22 mouse cellular contexts compared by ENCODE assay signal in genomic region chr4:111284625-111285024, GRCm38 (mm10).
DNase-seq lines count a peak whose midpoint lies in the region; ATAC-seq lines count a peak whose summit lies in the region.
"Had no signal": no experiment of that assay in that cellular context is flagged by ENCODE, and none has a peak within 500 bp of the region (broad histone marks: within the 10 kb centered on the region; RNA-seq: fewer than 3 reads in every experiment).

No protein-coding gene starts in this region.

- no peaks in the 10 kb centered on the region for H3K27me3 ChIP-seq in embryonic facial prominence, embryonic 14.5 days (replicated peaks; ENCODE audit: control insufficient read depth, insufficient read depth, low read length)
- no peaks in the 10 kb centered on the region for H3K27me3 ChIP-seq in embryonic facial prominence, embryonic 10.5 days (replicated peaks; ENCODE audit: low read depth, poor library complexity, severe bottlenecking)
- no peaks in the 10 kb centered on the region for H3K27me3 ChIP-seq in midbrain, embryonic 14.5 days (ENCODE audit: control insufficient read depth, insufficient read depth, low read length)
- H3K27me3 ChIP-seq in midbrain, embryonic 11.5 days (ENCODE audit: control insufficient read depth, insufficient read depth, low read length) = no peaks in the 10 kb centered on the region
- H3K27me3 ChIP-seq in hindbrain, embryonic 16.5 days (replicated peaks; ENCODE audit: control insufficient read depth, insufficient read depth, low read length) = no peaks in the 10 kb centered on the region
- no peaks in the 10 kb centered on the region for H3K27me3 ChIP-seq in forebrain, embryonic 13.5 days
- H3K27me3 ChIP-seq: embryonic facial prominence, embryonic 13.5 days; intestine, embryonic 15.5 days had no signal

- no peak overlapping the region for H3K4me2 ChIP-seq in embryonic facial prominence, embryonic 14.5 days (ENCODE audit: low read depth, low read length)
- no peak overlapping the region for H3K4me2 ChIP-seq in midbrain, embryonic 14.5 days (ENCODE audit: low read length)
- H3K4me2 ChIP-seq in midbrain, embryonic 11.5 days = no peak overlapping the region
- no peak overlapping the region for H3K4me2 ChIP-seq in hindbrain, embryonic 16.5 days (ENCODE audit: low read length)
- H3K4me2 ChIP-seq in forebrain, embryonic 13.5 days = no peak overlapping the region
- H3K4me2 ChIP-seq: embryonic facial prominence, embryonic 13.5 days; heart, embryonic 11.5 days; intestine, embryonic 15.5 days had no signal

- H3K27ac ChIP-seq in embryonic facial prominence, embryonic 14.5 days (replicated peaks; ENCODE audit: low read depth, low read length) = no peak overlapping the region
- H3K27ac ChIP-seq in embryonic facial prominence, embryonic 10.5 days (replicated peaks) = no peak overlapping the region
- H3K27ac ChIP-seq in midbrain, embryonic 14.5 days (replicated peaks; ENCODE audit: low read depth, low read length) = no peak overlapping the region
- no peak overlapping the region for H3K27ac ChIP-seq in midbrain, embryonic 11.5 days (ENCODE audit: low read depth, low read length)
- H3K27ac ChIP-seq in hindbrain, embryonic 16.5 days (ENCODE audit: low read depth, low read length) = no peak overlapping the region
- H3K27ac ChIP-seq in forebrain, embryonic 13.5 days = no peak overlapping the region
- H3K27ac ChIP-seq: embryonic facial prominence, embryonic 13.5 days; forebrain, embryonic 10.5 days; gastrocnemius, adult 2 months; intestine, embryonic 15.5 days had no signal

- 72% methylated on average over 2 of the region's 2 CpGs for WGBS in embryonic facial prominence, embryonic 14.5 days
- WGBS in embryonic facial prominence, embryonic 10.5 days = 83% methylated on average over 2 of the region's 2 CpGs
- 79% methylated on average over 2 of the region's 2 CpGs for WGBS in midbrain, embryonic 14.5 days
- 90% methylated on average over 2 of the region's 2 CpGs for WGBS in midbrain, embryonic 11.5 days
- WGBS in hindbrain, embryonic 16.5 days = 57% methylated on average over 2 of the region's 2 CpGs
- 80% methylated on average over 2 of the region's 2 CpGs for WGBS in forebrain, embryonic 13.5 days

- no peaks in the 10 kb centered on the region for H3K9me3 ChIP-seq in embryonic facial prominence, embryonic 14.5 days (ENCODE audit: control insufficient read depth, low read length)
- H3K9me3 ChIP-seq in embryonic facial prominence, embryonic 10.5 days = no peaks in the 10 kb centered on the region
- H3K9me3 ChIP-seq in midbrain, embryonic 14.5 days (ENCODE audit: control insufficient read depth, low read length) = 0 out of 2 replicates have a peak, but pooled peaks cover 3% of the 10 kb centered on the region
- H3K9me3 ChIP-seq in midbrain, embryonic 11.5 days (ENCODE audit: control insufficient read depth, low read length) = no peaks in the 10 kb centered on the region
- peaks cover 4% of the 10 kb centered on the region; the same call in 1 of the 2 replicates for H3K9me3 ChIP-seq in hindbrain, embryonic 16.5 days (ENCODE audit: control insufficient read depth, low read length)
- H3K9me3 ChIP-seq in forebrain, embryonic 13.5 days (replicated peaks) = no peaks in the 10 kb centered on the region
- H3K9me3 ChIP-seq: embryonic facial prominence, embryonic 13.5 days; forebrain, embryonic 10.5 days; intestine, embryonic 15.5 days had no signal

- no peaks in the 10 kb centered on the region for H3K4me1 ChIP-seq in embryonic facial prominence, embryonic 14.5 days (ENCODE audit: control insufficient read depth, insufficient read depth, low read length)
- no peaks in the 10 kb centered on the region for H3K4me1 ChIP-seq in embryonic facial prominence, embryonic 10.5 days
- H3K4me1 ChIP-seq in midbrain, embryonic 14.5 days (ENCODE audit: control insufficient read depth, insufficient read depth, low read length) = no peaks in the 10 kb centered on the region
- H3K4me1 ChIP-seq in midbrain, embryonic 11.5 days (ENCODE audit: control insufficient read depth, insufficient read depth, low read length) = no peaks in the 10 kb centered on the region
- H3K4me1 ChIP-seq in hindbrain, embryonic 16.5 days (ENCODE audit: control insufficient read depth, insufficient read depth, low read depth, low read length) = no peaks in the 10 kb centered on the region
- H3K4me1 ChIP-seq in forebrain, embryonic 13.5 days = no peaks in the 10 kb centered on the region
- H3K4me1 ChIP-seq: embryonic facial prominence, embryonic 13.5 days; forebrain, embryonic 10.5 days; intestine, embryonic 15.5 days had no signal

- no peak for DNase-seq in embryonic facial prominence, embryonic 14.5 days (ENCODE audit: low spot score)
- DNase-seq in embryonic facial prominence, embryonic 10.5 days (ENCODE audit: low spot score) = no peak
- peak; percentile 34 for DNase-seq in midbrain, embryonic 14.5 days
- DNase-seq in midbrain, embryonic 11.5 days (ENCODE audit: low spot score, missing footprints) = no peak
- DNase-seq: adrenal gland, adult 8-10 months; adrenal gland, postnatal 25 days; cerebellum, adult 2 months; cerebellum, adult 9-11 months; cerebellum, postnatal 25 days; forebrain, postnatal 0 days; gastrocnemius, adult 2 months; gastrocnemius, postnatal 14 days; heart, adult 11 months; kidney, adult 11 months had no signal

- ATAC-seq in embryonic facial prominence, embryonic 14.5 days (ENCODE audit: low read depth) = peak; percentile 30; the same call in 1 of the 2 replicates
- no peak for ATAC-seq in midbrain, embryonic 14.5 days (ENCODE audit: low FRiP score, low TSS enrichment)
- ATAC-seq in midbrain, embryonic 11.5 days (ENCODE audit: low FRiP score) = no peak
- ATAC-seq in hindbrain, embryonic 16.5 days = 0 out of 2 replicates have a peak, but pooled peaks have one; percentile 34
- ATAC-seq in forebrain, embryonic 13.5 days = no peak
- ATAC-seq: activated CD4-positive, CD25-positive, alpha-beta regulatory T cell, adult 4 months; forebrain, embryonic 14.5 days; forebrain, postnatal 0 days; intestine, embryonic 15.5 days had no signal

- H3K9ac ChIP-seq in embryonic facial prominence, embryonic 14.5 days (ENCODE audit: low read depth, low read length) = no peak overlapping the region
- no peak overlapping the region for H3K9ac ChIP-seq in midbrain, embryonic 14.5 days (replicated peaks; ENCODE audit: low read length)
- H3K9ac ChIP-seq in midbrain, embryonic 11.5 days (ENCODE audit: low read length) = no peak overlapping the region
- H3K9ac ChIP-seq in hindbrain, embryonic 16.5 days (ENCODE audit: low read depth, low read length) = no peak overlapping the region
- H3K9ac ChIP-seq in forebrain, embryonic 13.5 days = no peak overlapping the region
- H3K9ac ChIP-seq: embryonic facial prominence, embryonic 13.5 days; forebrain, postnatal 0 days; intestine, embryonic 15.5 days had no signal

- H3K36me3 ChIP-seq in embryonic facial prominence, embryonic 14.5 days (ENCODE audit: control insufficient read depth, insufficient read depth, low read length) = no peaks in the 10 kb centered on the region
- no peaks in the 10 kb centered on the region for H3K36me3 ChIP-seq in embryonic facial prominence, embryonic 10.5 days (replicated peaks)
- no peaks in the 10 kb centered on the region for H3K36me3 ChIP-seq in midbrain, embryonic 14.5 days (ENCODE audit: control insufficient read depth, insufficient read depth, low read length)
- H3K36me3 ChIP-seq in midbrain, embryonic 11.5 days (ENCODE audit: control insufficient read depth, insufficient read depth, low read length) = no peaks in the 10 kb centered on the region
- no peaks in the 10 kb centered on the region for H3K36me3 ChIP-seq in hindbrain, embryonic 16.5 days (ENCODE audit: control insufficient read depth, insufficient read depth, low read length)
- H3K36me3 ChIP-seq in forebrain, embryonic 13.5 days (ENCODE audit: poor library complexity, severe bottlenecking) = no peaks in the 10 kb centered on the region
- H3K36me3 ChIP-seq: embryonic facial prominence, embryonic 13.5 days; forebrain, embryonic 10.5 days; intestine, embryonic 15.5 days had no signal

- H3K4me3 ChIP-seq in embryonic facial prominence, embryonic 14.5 days (ENCODE audit: low read depth, low read length) = no peak overlapping the region
- H3K4me3 ChIP-seq in embryonic facial prominence, embryonic 10.5 days = no peak overlapping the region
- no peak overlapping the region for H3K4me3 ChIP-seq in midbrain, embryonic 14.5 days (replicated peaks; ENCODE audit: low read depth, low read length)
- H3K4me3 ChIP-seq in midbrain, embryonic 11.5 days (ENCODE audit: low read depth, low read length) = no peak overlapping the region
- no peak overlapping the region for H3K4me3 ChIP-seq in hindbrain, embryonic 16.5 days (ENCODE audit: low read length)
- H3K4me3 ChIP-seq in forebrain, embryonic 13.5 days = no peak overlapping the region
- H3K4me3 ChIP-seq: embryonic facial prominence, embryonic 13.5 days; forebrain, embryonic 10.5 days; gastrocnemius, adult 2 months; intestine, embryonic 15.5 days had no signal

Comparison
In these comparisons a context has a peak if more than half of its experiments do, and no peak if none do; other contexts are left out.
1. ATAC-seq: peak in embryonic facial prominence, embryonic 14.5 days (single experiment) and hindbrain, embryonic 16.5 days (single experiment); none in midbrain, embryonic 14.5 days (single experiment), midbrain, embryonic 11.5 days (single experiment) and forebrain, embryonic 13.5 days (single experiment).